Mouse (Mus musculus) myocyte (in vitro differentiated cells): ENCODE measurements at regions not wholly inside any gene's neighbourhood (a gene's known extent, or its start where the extent isn't known, plus 50 kb on each side); places are given as distances from the start of the nearest gene placed in this dataset.

ENCODE experiments used
- CEBPB ChIP-seq: IDR thresholded peaks from 2 replicates; pipeline ENCODE4 v1.6.1; 2011; ENCODE audit warnings: mild to moderate bottlenecking, moderate library complexity; ENCODE audit not compliant: poor library complexity, insufficient read depth, severe bottlenecking
- E2F4 ChIP-seq: IDR thresholded peaks from one replicate; pipeline ENCODE4 v1.6.1; 2011; ENCODE audit warnings: mild to moderate bottlenecking, control low read depth, moderate library complexity; ENCODE audit not compliant: insufficient read depth
- MAX ChIP-seq: IDR thresholded peaks from one replicate; pipeline ENCODE4 v1.6.1; 2011; ENCODE audit warnings: low read depth, mild to moderate bottlenecking, control low read depth
- MYOD1 ChIP-seq, 3 experiments: IDR thresholded peaks; one replicate each; pipeline ENCODE4 v1.6.1; 2011; ENCODE audit warnings: control low read depth in 2 of 3, low read depth in 2 of 3, mild to moderate bottlenecking in 2 of 3, moderate library complexity in 1 of 3; ENCODE audit not compliant: insufficient read length in 2 of 3, control insufficient read depth in 1 of 3
- MYOG ChIP-seq, 3 experiments: IDR thresholded peaks; one replicate each; pipeline ENCODE4 v1.6.1; 2011; ENCODE audit warnings: control low read depth in 2 of 3, low read depth in 2 of 3, mild to moderate bottlenecking in 2 of 3; ENCODE audit not compliant: insufficient read length in 2 of 3, control insufficient read depth in 1 of 3, insufficient read depth in 1 of 3
- POLR2A ChIP-seq: IDR thresholded peaks from one replicate; pipeline ENCODE4 v1.6.1; 2011; ENCODE audit warnings: low read depth, mild to moderate bottlenecking, control low read depth, moderate library complexity; ENCODE audit not compliant: insufficient read length
- POLR2AphosphoS2 ChIP-seq: IDR thresholded peaks from one replicate; pipeline ENCODE4 v1.6.1; 2011; ENCODE audit warnings: low read depth, control low read depth; ENCODE audit not compliant: insufficient read length
- SRF ChIP-seq: IDR thresholded peaks from one replicate; pipeline ENCODE4 v1.6.1; 2011; ENCODE audit warnings: low read depth; ENCODE audit not compliant: control insufficient read depth, insufficient read length
- TCF12 ChIP-seq: IDR thresholded peaks from one replicate; pipeline ENCODE4 v1.6.1; 2011; ENCODE audit warnings: mild to moderate bottlenecking, control low read depth; ENCODE audit not compliant: poor library complexity, insufficient read depth, severe bottlenecking
- TCF3 ChIP-seq: IDR thresholded peaks from one replicate; pipeline ENCODE4 v1.6.1; 2011; ENCODE audit warnings: low read depth, control low read depth; ENCODE audit not compliant: insufficient read length
- USF1 ChIP-seq: IDR thresholded peaks from one replicate; pipeline ENCODE4 v1.6.1; 2011; ENCODE audit warnings: low read depth, mild to moderate bottlenecking, control low read depth, moderate library complexity

GRCm38 (mm10) chr15:19175470-19175869, 356.7 kb downstream of the Cdh10 start:
- TF ChIP-seq POLR2A (no peak), MYOG (IDR thresholded peaks at IDR 0.05; ENCODE audit: control insufficient read depth in 1 of 3, insufficient read depth in 1 of 3, insufficient read length in 2 of 3, low read depth in 2 of 3) (no peak), MAX (no peak), POLR2AphosphoS2 (no peak), CEBPB (no peak), TCF12 (no peak), USF1 (no peak), SRF (no peak), E2F4 (no peak), TCF3 (no peak), MYOD1 (IDR thresholded peaks at IDR 0.05; ENCODE audit: control insufficient read depth in 1 of 3, insufficient read length in 2 of 3, low read depth in 2 of 3) (no peak)
